Mouse (Mus musculus): ENCODE measurements around the gene Spata32. TPM values are rescaled to one million over a fixed set of nuclear protein-coding genes. Genes with fewer than 3 reads are reported as not detected.
"Not testable (repeated sequence)": the region's sequence is repeated elsewhere in the genome, so short reads cannot be mapped to it uniquely, and the experiment has no call there.

Spata32 gene
- total RNA-seq, 2 experiments from 2014 or later: not detected

GRCm38 (mm10) chr11:103247504-103248177 lies 29.4 kb upstream of the Spata32 start:
- intact Hi-C loops (cut with DNase I): loop anchor here (1.0 kb wide), 1 partner anchor 19 kb away; no protein-coding TSS in a partner anchor
- DNase-seq: peak; percentile 90 to 92

DNA sequence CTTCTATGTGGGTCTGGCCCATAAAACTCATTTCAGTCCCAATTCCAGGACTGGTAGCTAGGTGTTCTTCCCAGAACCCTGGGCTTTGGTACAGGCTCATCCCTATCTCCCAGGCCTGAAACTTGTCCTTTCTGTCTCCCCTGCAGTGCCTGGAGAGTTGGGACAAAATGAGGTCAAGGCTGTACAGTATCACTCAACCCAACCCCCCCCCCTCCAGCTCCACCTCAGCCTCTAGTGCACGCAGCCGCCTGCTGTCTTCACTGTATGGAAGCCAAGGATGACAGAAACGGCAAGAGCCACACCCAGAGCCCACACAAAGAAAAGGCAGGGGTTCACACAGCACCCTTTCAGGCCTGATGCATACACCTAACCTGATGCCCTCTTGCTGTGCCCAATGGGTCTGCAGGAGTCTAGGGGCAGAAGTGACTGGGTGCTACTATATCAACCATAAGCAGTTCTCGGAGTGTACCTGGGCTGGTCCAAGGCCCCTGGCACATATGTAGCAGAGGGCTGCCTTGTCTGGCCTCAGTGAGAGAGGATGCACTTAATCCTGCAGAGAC lies 28.6 kb upstream of the Spata32 start:
- intact Hi-C loops (cut with DNase I): loop anchor here (1.0 kb wide), 1 partner anchor 19 kb away; no protein-coding TSS in a partner anchor
- no peak for DNase-seq

GRCm38 (mm10) chr11:103246081-103246730 lies 28.0 kb upstream of the Spata32 start:
- intact Hi-C loops (cut with DNase I): no loop called here
- peak; percentile 73 to 75 for DNase-seq

GRCm38 (mm10) chr11:103244856-103245255 lies 26.6 kb upstream of the Spata32 start:
- peak in 1 of 2 experiments; percentile 20 for DNase-seq
- intact Hi-C loops (cut with DNase I): loop anchor here (1.0 kb wide), 1 partner anchor 16 kb away; no protein-coding TSS in a partner anchor

- DNase-seq: peak in 1 of 2 experiments; percentile 65
- intact Hi-C loops (cut with DNase I): no loop called here
Observed at GRCm38 (mm10) chr11:103240740-103241139, 22.5 kb upstream of the Spata32 start.

DNA sequence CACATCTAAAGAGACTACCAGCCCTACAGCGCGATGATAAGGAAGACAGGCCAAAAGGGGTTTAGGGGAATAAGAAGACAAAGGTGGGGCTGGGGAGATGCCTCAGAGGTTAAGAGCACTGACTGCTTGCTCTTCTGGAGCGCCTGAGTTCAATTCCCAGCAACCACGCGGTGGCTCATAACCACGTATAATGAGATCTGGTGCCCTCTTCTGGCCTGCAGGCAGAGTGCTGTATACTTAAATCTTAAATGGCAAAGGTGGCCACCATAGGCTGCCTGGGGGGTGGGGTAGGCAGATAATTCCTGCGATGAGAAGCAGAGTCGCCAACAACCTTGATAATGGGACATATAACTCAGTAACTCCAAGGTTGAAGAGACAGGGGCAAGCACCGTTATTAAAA lies 19.5 kb upstream of the Spata32 start:
- DNase-seq: no peak
- intact Hi-C loops (cut with DNase I): no loop called here

DNA sequence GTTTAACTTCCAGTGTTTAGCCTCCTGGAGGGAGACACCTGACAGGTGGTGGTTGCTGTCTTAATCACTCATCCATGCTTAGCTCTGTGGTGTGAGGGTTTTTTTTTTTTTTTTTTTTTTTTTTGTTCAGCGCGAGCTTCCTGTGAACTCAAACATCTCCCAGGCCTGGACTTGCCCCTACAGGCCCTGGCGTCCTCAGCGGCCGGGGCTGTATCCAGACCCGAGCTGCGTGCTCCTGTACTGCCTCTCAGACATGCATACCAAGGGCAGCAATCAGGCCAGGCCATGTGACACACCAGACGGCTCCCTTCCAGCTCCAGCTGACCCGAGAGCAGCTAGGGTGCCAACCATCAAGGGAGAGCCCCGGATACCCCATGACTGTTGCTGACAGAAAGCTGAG lies 18.7 kb upstream of the Spata32 start:
- peak in 1 of 2 experiments; percentile 50 for DNase-seq
- intact Hi-C loops (cut with DNase I): no loop called here

DNA sequence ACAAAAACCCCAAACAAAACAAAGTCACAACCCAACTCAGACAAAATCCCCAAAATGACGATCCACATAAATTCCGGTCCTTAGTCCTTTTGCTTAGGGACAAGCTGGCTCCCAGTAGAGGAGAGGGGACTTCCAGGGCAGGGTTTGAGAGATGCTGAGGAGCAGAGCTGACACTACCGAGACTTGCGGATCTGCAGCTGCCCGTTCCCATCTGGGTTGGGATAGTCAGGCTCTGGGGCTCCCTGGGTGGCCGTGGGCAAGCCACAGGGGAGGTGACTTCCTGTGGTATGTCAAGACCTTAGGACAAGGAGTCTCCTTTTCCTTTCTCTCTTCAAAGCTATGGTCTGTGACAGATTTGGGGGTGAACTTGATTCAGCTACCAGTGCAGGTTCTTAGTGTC lies 18.2 kb upstream of the Spata32 start:
- no peak for DNase-seq
- intact Hi-C loops (cut with DNase I): no loop called here

GRCm38 (mm10) chr11:103235702-103236101 lies 17.5 kb upstream of the Spata32 start:
- intact Hi-C loops (cut with DNase I): no loop called here
- DNase-seq: peak; percentile 42 to 58

DNA sequence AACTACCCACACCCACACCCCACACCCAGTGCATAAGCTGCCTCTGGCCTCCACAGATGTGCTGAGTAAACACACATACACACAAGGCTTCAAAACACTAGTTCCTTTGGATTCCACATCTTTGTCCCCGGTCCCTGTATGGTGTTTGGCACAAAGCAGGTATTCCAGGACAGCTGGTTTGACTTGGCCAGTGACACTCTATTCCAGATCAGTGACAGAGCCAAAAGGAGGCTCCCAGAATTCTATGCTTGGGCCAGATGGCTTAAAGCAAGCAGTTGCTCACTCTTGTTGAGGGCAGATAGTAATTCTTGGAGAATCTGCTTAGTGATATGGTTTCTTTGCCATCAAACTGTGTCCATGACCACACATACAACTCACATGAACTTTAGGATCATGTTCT lies 16.2 kb upstream of the Spata32 start:
- intact Hi-C loops (cut with DNase I): no loop called here

DNA sequence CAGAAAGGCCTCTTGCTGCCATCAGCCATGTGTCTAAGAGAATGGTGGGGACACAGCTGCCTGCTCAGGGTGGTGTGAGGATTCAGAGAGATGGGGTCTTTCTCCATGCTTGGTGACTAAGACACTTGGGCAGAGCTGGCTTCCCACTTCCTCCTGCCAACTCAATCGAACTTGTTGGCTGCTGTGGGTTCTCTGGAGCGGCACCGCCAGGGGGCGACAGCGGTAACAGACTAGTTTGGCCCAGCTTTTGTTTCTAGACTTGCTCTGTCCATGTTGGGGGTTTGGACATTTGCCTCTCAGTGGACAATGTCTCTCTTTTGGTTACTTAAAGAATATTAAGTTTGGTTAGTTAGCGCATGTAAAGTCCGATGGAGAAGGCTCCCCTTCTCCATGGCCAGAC lies 14.7 kb upstream of the Spata32 start:
- intact Hi-C loops (cut with DNase I): loop anchor here (1.0 to 2.0 kb wide), 3 partner anchors 39 to 92 kb away; no protein-coding TSS in a partner anchor
- peak; percentile 89 to 92 for DNase-seq

More for the DNA sequence above, 16.2 kb upstream of the Spata32 start:
- DNase-seq: no peak

- intact Hi-C loops (cut with DNase I): no loop called here
- DNase-seq: no peak
Observed at GRCm38 (mm10) chr11:103231367-103231766, 13.1 kb upstream of the Spata32 start.

DNA sequence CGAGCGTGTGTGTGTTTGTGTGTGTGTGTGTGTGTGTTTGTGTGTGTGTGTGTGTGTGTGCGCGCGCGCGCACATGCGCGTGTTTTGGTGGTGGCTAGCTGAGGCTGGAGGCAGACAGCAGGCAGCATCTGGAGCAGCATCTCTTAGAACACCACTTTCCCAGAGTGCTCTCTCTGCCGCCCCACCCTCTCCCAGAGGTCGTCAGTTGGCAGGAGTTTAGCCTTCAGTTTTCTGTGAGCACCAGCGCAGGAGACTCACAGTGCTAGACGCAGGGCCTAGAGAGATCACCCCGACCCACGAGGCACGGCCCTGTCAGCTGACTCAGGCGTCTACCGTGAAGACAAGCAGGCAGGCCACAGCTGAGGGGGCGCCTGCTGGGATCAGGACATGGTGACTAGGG lies 12.4 kb upstream of the Spata32 start:
- DNase-seq: peak; percentile 55 to 59
- intact Hi-C loops (cut with DNase I): no loop called here

- no peak for DNase-seq
- intact Hi-C loops (cut with DNase I): no loop called here
Observed at GRCm38 (mm10) chr11:103229608-103230007, 11.4 kb upstream of the Spata32 start.

DNA sequence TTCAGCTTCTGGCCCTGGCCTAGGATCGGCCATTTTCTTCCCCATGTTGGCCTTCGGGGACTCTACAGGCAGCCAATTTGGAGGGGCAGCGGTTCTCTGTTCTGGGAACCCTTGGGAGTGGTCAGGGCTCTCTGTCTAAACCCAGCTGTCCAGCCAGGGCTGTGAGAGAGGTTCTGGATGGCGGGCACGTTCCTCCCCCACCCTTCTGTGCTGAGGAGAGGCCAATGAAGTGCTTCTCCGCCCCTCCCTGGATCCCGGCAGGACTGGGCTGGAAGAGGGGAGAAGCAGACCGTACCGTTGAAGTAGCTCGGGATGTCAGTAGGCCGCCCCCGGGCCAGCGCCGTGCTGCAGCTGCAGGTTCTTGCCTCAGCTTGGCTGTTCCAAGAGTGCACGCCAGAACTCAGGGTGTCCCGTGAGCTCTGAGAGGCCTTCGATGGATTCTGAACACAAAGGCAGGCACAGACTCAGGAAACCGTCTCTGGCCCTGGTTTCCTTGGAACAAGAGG lies 5.8 kb upstream of the Spata32 start:
- intact Hi-C loops (cut with DNase I): loop anchor here (5.0 kb wide), 1 partner anchor 52 kb away; the partner anchor contains the start of gene Fmnl1
- peak in 1 of 2 experiments; percentile 40 for DNase-seq

- intact Hi-C loops (cut with DNase I): loop anchor here (5.0 kb wide), 1 partner anchor 51 kb away; the partner anchor contains the start of gene Fmnl1
- peak; percentile 34 to 38 for DNase-seq
Observed at GRCm38 (mm10) chr11:103223444-103223843, 5.2 kb upstream of the Spata32 start.

- not testable (repeated sequence) for DNase-seq
- intact Hi-C loops (cut with DNase I): loop anchor here (5.0 kb wide), 1 partner anchor 50 kb away; the partner anchor contains the start of gene Fmnl1
Observed at GRCm38 (mm10) chr11:103222718-103223117, 4.5 kb upstream of the Spata32 start.

DNA sequence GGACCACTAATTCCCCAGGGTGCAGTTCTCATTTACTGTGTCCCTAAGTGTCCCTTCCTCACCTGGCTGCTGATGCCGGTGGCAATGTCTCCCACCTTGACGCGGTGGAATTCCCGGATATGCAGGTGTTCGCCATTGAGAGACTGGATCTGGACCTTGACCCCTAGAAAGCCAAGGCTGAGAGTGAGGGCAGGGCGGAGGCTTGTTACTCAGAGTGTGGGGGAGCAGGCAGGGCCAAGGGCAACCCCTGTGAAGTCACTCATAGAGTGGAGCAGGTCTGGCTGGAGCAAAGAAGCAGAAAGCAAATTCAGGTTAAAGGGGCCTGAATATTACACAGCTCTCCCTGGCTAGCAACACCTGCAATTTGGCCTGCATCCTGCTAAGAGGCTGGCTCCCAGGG lies 3.2 kb upstream of the Spata32 start:
- DNase-seq: no peak
- intact Hi-C loops (cut with DNase I): loop anchor here (5.0 kb wide), 1 partner anchor 49 kb away; the partner anchor contains the start of gene Fmnl1

- peak in 1 of 2 experiments; percentile 31 for DNase-seq
- intact Hi-C loops (cut with DNase I): loop anchor here (5.0 kb wide), 1 partner anchor 48 kb away; the partner anchor contains the start of gene Fmnl1
Observed at GRCm38 (mm10) chr11:103219995-103220394, 1.8 kb upstream of the Spata32 start.

DNA sequence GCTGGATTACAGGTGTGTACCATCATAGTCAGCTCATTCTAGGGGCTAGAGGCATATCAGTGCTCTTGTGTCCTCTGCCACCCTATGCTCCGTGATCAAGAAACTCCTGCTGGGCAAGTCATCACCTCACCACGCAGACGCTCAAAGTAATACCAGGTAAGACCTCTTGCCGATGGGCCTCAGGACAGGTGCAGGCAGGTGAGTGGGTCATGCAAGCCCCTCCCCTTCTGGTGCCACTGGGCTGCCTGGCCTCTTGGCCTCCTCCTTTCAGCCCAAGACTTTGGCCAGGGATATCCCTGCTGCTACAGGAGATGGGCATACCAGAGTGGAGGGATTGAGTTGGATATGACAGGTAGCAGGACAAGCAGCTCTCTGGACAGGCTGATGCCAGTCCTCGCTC lies 1.0 kb upstream of the Spata32 start:
- no peak for DNase-seq
- intact Hi-C loops (cut with DNase I): no loop called here

DNA sequence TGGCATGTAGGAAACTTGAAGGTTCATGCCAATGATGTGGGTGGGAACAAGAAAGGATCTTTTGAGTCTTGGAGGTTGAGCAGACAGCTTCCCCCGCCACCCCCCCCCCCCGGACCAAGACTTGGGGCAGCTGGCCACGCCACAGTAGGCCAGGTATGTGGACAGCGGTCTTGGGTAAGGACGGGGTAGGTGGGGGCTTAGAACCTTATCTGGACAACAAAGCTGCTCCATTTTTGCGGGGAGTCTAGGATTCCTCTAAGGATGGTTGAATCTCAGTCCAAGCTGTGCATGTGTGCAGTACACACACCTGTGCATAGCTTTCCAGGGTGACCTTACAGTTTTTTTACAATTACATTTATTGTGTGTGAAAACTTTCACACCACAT lies 277 bp upstream of the Spata32 start:
- intact Hi-C loops (cut with DNase I): no loop called here
- no peak for DNase-seq
